Mouse (Mus musculus): ENCODE measurements around the gene Ssbp3.

GRCm38 (mm10) chr4:106869539-106869951 lies 41.0 kb upstream of the Ssbp3 start:
- TF ChIP-seq GATA1 (IDR thresholded peaks at IDR 0.05; ENCODE audit: low read length) (no peak), TAL1 (IDR thresholded peaks at IDR 0.05; ENCODE audit: low read length) (no peak)

All from erythroblast, embryonic 14.5 days (primary cell).